Mouse (Mus musculus): ENCODE results near the gene Slc25a1. TPM values are rescaled to one million over a fixed set of nuclear protein-coding genes. Genes with fewer than 3 reads are reported as not detected.

The Slc25a1 gene
- polyA plus RNA-seq, 1 experiment from 2014 or later: 39.5 TPM

- no peak for ATAC-seq (replicated peaks; ENCODE audit: insufficient number of reproducible peaks, low FRiP score, low TSS enrichment)
- Histone ChIP-seq H3K9me3 (replicated peaks; ENCODE audit: control insufficient read depth, low read length) (no peaks in the 10 kb centered on the region), H3K9ac (ENCODE audit: low read depth, low read length) (peak overlapping the region; percentile 95), H3K4me1 (ENCODE audit: control insufficient read depth, insufficient read depth, low read length) (peaks cover 13% of the 10 kb centered on the region), H3K4me3 (ENCODE audit: low read depth, low read length) (peak overlapping the region; percentile 83), H3K36me3 (ENCODE audit: control insufficient read depth, insufficient read depth, low read length) (no peaks in the 10 kb centered on the region), H3K27me3 (ENCODE audit: control insufficient read depth, insufficient read depth, low read length) (no peaks in the 10 kb centered on the region), H3K27ac (ENCODE audit: low read depth, low read length) (no peak overlapping the region), H3K4me2 (peak overlapping the region; percentile 84)
- 60% methylated on average over 2 of the region's 2 CpGs for WGBS (ENCODE audit: insufficient replicate concordance)
Measured at GRCm38 (mm10) chr16:17890342-17890727, 37.7 kb downstream of the Slc25a1 start.

- Histone ChIP-seq H3K4me2 (peak overlapping the region; percentile 84), H3K36me3 (ENCODE audit: control insufficient read depth, insufficient read depth, low read length) (no peaks in the 10 kb centered on the region), H3K27ac (ENCODE audit: low read depth, low read length) (no peak overlapping the region), H3K4me3 (ENCODE audit: low read depth, low read length) (peak overlapping the region; percentile 83), H3K4me1 (ENCODE audit: control insufficient read depth, insufficient read depth, low read length) (peaks cover 13% of the 10 kb centered on the region), H3K27me3 (ENCODE audit: control insufficient read depth, insufficient read depth, low read length) (no peaks in the 10 kb centered on the region), H3K9me3 (replicated peaks; ENCODE audit: control insufficient read depth, low read length) (no peaks in the 10 kb centered on the region), H3K9ac (ENCODE audit: low read depth, low read length) (peak overlapping the region; percentile 95; the same call in 1 of the 2 replicates)
- WGBS (ENCODE audit: insufficient replicate concordance): 83% methylated on average over 6 of the region's 6 CpGs
- ATAC-seq (replicated peaks; ENCODE audit: insufficient number of reproducible peaks, low FRiP score, low TSS enrichment): no peak
Measured at GRCm38 (mm10) chr16:17889689-17890341, 38.2 kb downstream of the Slc25a1 start.

GRCm38 (mm10) chr16:17884116-17884515 lies 43.9 kb downstream of the Slc25a1 start:
- H3K27me3 ChIP-seq (ENCODE audit: control insufficient read depth, insufficient read depth, low read length): no peaks in the 10 kb centered on the region
- no peak overlapping the region for H3K27ac ChIP-seq (ENCODE audit: low read depth, low read length)
- ATAC-seq (replicated peaks; ENCODE audit: insufficient number of reproducible peaks, low FRiP score, low TSS enrichment): no peak
- 0 out of 2 replicates have a peak, but pooled peaks cover 2% of the 10 kb centered on the region for H3K36me3 ChIP-seq (ENCODE audit: control insufficient read depth, insufficient read depth, low read length)
- H3K9ac ChIP-seq (ENCODE audit: low read depth, low read length): no peak overlapping the region
- H3K4me2 ChIP-seq: no peak overlapping the region
- H3K9me3 ChIP-seq (replicated peaks; ENCODE audit: control insufficient read depth, low read length): no peaks in the 10 kb centered on the region
- 54% methylated on average over 6 of the region's 6 CpGs for WGBS (ENCODE audit: insufficient replicate concordance)
- H3K4me1 ChIP-seq (ENCODE audit: control insufficient read depth, insufficient read depth, low read length): peaks cover 7% of the 10 kb centered on the region; the same call in 1 of the 2 replicates
- no peak overlapping the region for H3K4me3 ChIP-seq (ENCODE audit: low read depth, low read length)

- Histone ChIP-seq H3K27ac (ENCODE audit: low read depth, low read length) (no peak overlapping the region), H3K4me1 (ENCODE audit: control insufficient read depth, insufficient read depth, low read length) (peaks cover 7% of the 10 kb centered on the region; the same call in 1 of the 2 replicates), H3K36me3 (ENCODE audit: control insufficient read depth, insufficient read depth, low read length) (0 out of 2 replicates have a peak, but pooled peaks cover 2% of the 10 kb centered on the region), H3K9me3 (replicated peaks; ENCODE audit: control insufficient read depth, low read length) (no peaks in the 10 kb centered on the region), H3K4me3 (ENCODE audit: low read depth, low read length) (no peak overlapping the region), H3K4me2 (no peak overlapping the region), H3K9ac (ENCODE audit: low read depth, low read length) (no peak overlapping the region), H3K27me3 (ENCODE audit: control insufficient read depth, insufficient read depth, low read length) (no peaks in the 10 kb centered on the region)
- ATAC-seq (replicated peaks; ENCODE audit: insufficient number of reproducible peaks, low FRiP score, low TSS enrichment): no peak
Measured at GRCm38 (mm10) chr16:17882196-17882595, 45.8 kb downstream of the Slc25a1 start.

GRCm38 (mm10) chr16:17879571-17879970 lies 48.4 kb downstream of the Slc25a1 start:
- Histone ChIP-seq H3K9ac (ENCODE audit: low read depth, low read length) (no peak overlapping the region), H3K9me3 (replicated peaks; ENCODE audit: control insufficient read depth, low read length) (no peaks in the 10 kb centered on the region), H3K36me3 (ENCODE audit: control insufficient read depth, insufficient read depth, low read length) (0 out of 2 replicates have a peak, but pooled peaks cover 2% of the 10 kb centered on the region), H3K27ac (ENCODE audit: low read depth, low read length) (no peak overlapping the region), H3K27me3 (ENCODE audit: control insufficient read depth, insufficient read depth, low read length) (no peaks in the 10 kb centered on the region), H3K4me3 (ENCODE audit: low read depth, low read length) (no peak overlapping the region), H3K4me2 (no peak overlapping the region), H3K4me1 (ENCODE audit: control insufficient read depth, insufficient read depth, low read length) (peaks cover 14% of the 10 kb centered on the region)
- ATAC-seq (replicated peaks; ENCODE audit: insufficient number of reproducible peaks, low FRiP score, low TSS enrichment): no peak
- 83% methylated on average over 4 of the region's 4 CpGs for WGBS (ENCODE audit: insufficient replicate concordance)

GRCm38 (mm10) chr16:17876096-17876495 lies 51.9 kb downstream of the Slc25a1 start:
- H3K27me3 ChIP-seq (ENCODE audit: control insufficient read depth, insufficient read depth, low read length): no peaks in the 10 kb centered on the region
- no peaks in the 10 kb centered on the region for H3K9me3 ChIP-seq (replicated peaks; ENCODE audit: control insufficient read depth, low read length)
- WGBS (ENCODE audit: insufficient replicate concordance): 85% methylated on average over 1 of the region's 1 CpGs
- peaks cover 39% of the 10 kb centered on the region for H3K4me1 ChIP-seq (ENCODE audit: control insufficient read depth, insufficient read depth, low read length)
- H3K27ac ChIP-seq (ENCODE audit: low read depth, low read length): no peak overlapping the region
- no peak overlapping the region for H3K4me2 ChIP-seq
- no peaks in the 10 kb centered on the region for H3K36me3 ChIP-seq (ENCODE audit: control insufficient read depth, insufficient read depth, low read length)
- no peak overlapping the region for H3K4me3 ChIP-seq (ENCODE audit: low read depth, low read length)
- H3K9ac ChIP-seq (ENCODE audit: low read depth, low read length): no peak overlapping the region
- no peak for ATAC-seq (replicated peaks; ENCODE audit: insufficient number of reproducible peaks, low FRiP score, low TSS enrichment)

Other genes starting within 250 kb of the Slc25a1 start
- gene Med15, start 195.3 kb downstream of the Slc25a1 start, polyA plus RNA-seq (2014; fragmentation: Nextera tagmentation; extraction: Ambion mirVana): 31.6 and 32.9 TPM in 2 replicates
- gene Klhl22, start 168.6 kb downstream of the Slc25a1 start, polyA plus RNA-seq (2014; fragmentation: Nextera tagmentation; extraction: Ambion mirVana): 43.2 and 44.1 TPM in 2 replicates
- 7.2 and 9.6 TPM in 2 replicates for gene Scarf2, start 130.9 kb downstream of the Slc25a1 start, polyA plus RNA-seq (2014; fragmentation: Nextera tagmentation; extraction: Ambion mirVana)
- gene B830017H08Rik, start 95.1 kb downstream of the Slc25a1 start, polyA plus RNA-seq (2014; fragmentation: Nextera tagmentation; extraction: Ambion mirVana): 0.13 TPM in 1 of 2 replicates, not detected in the other
- gene Car15, start 89.9 kb downstream of the Slc25a1 start, polyA plus RNA-seq (2014; fragmentation: Nextera tagmentation; extraction: Ambion mirVana): 1.0 and 1.9 TPM in 2 replicates
- gene Gm20518, start 36.5 kb downstream of the Slc25a1 start, polyA plus RNA-seq (2014; fragmentation: Nextera tagmentation; extraction: Ambion mirVana): 0.07 and 0.17 TPM in 2 replicates
- gene Tssk1, start 34.0 kb downstream of the Slc25a1 start, polyA plus RNA-seq (2014; fragmentation: Nextera tagmentation; extraction: Ambion mirVana): 0.07 TPM in 1 of 2 replicates, not detected in the other
- 44.8 and 49.9 TPM in 2 replicates for gene Dgcr2, start 29.7 kb downstream of the Slc25a1 start, polyA plus RNA-seq (2014; fragmentation: Nextera tagmentation; extraction: Ambion mirVana)
- gene Tssk2, start 29.6 kb downstream of the Slc25a1 start, polyA plus RNA-seq (2014; fragmentation: Nextera tagmentation; extraction: Ambion mirVana): 0.11 TPM in 1 of 2 replicates, not detected in the other
- 27.2 and 29.8 TPM in 2 replicates for gene Ess2, start 16.9 kb downstream of the Slc25a1 start, polyA plus RNA-seq (2014; fragmentation: Nextera tagmentation; extraction: Ambion mirVana)
- not detected in 2 replicates for gene Gsc2, start 13.2 kb downstream of the Slc25a1 start, polyA plus RNA-seq (2014; fragmentation: Nextera tagmentation; extraction: Ambion mirVana)
- gene Vpreb2, start 52.2 kb upstream of the Slc25a1 start, polyA plus RNA-seq (2014; fragmentation: Nextera tagmentation; extraction: Ambion mirVana): not detected in 2 replicates
- 64.3 and 64.7 TPM in 2 replicates for gene Dgcr6, start 124.6 kb upstream of the Slc25a1 start, polyA plus RNA-seq (2014; fragmentation: Nextera tagmentation; extraction: Ambion mirVana)
- gene Prodh, start 162.0 kb upstream of the Slc25a1 start, polyA plus RNA-seq (2014; fragmentation: Nextera tagmentation; extraction: Ambion mirVana): 8.0 TPM in 2 replicates
- gene Rtn4r, start 199.4 kb upstream of the Slc25a1 start, polyA plus RNA-seq (2014; fragmentation: Nextera tagmentation; extraction: Ambion mirVana): 0.25 and 0.26 TPM in 2 replicates